Mouse (Mus musculus) T-helper 1 cell (primary cell): ENCODE data around the gene Snrpb.

Experiments used
- in situ Hi-C: fragments of 300-600 bp; cut with MboI, MseI; formaldehyde crosslinking; loops from one replicate; pipeline ENCODE4 v1.15.1; 2025; ENCODE audit warnings: high pct_unique_total_duplicates

Gene Snrpb

GRCm38 (mm10) chr2:130144703-130145324, 34.4 kb downstream of the Snrpb start:
- in situ Hi-C loops, result no loop called here

- in situ Hi-C loops, result no loop called here
These were observed 36.2 kb downstream of the Snrpb start for GRCm38 (mm10) chr2:130143011-130143410.

- in situ Hi-C loops, result no loop called here
These were observed 49.5 kb downstream of the Snrpb start for GRCm38 (mm10) chr2:130129687-130130086.

- in situ Hi-C loops, result no loop called here
These were observed 53.1 kb downstream of the Snrpb start for GRCm38 (mm10) chr2:130126073-130126472.

GRCm38 (mm10) chr2:130125279-130126059, 53.7 kb downstream of the Snrpb start:
- in situ Hi-C loops, result no loop called here
